Mouse (Mus musculus): Measurements from ENCODE around the gene Pex11b.
A peak's percentile ranks its signal among the peaks of the same experiment; 100 is the strongest.
"Not testable (repeated sequence)": the region's sequence is repeated elsewhere in the genome, so short reads cannot be mapped to it uniquely, and the experiment has no call there.

Pex11b gene

DNA sequence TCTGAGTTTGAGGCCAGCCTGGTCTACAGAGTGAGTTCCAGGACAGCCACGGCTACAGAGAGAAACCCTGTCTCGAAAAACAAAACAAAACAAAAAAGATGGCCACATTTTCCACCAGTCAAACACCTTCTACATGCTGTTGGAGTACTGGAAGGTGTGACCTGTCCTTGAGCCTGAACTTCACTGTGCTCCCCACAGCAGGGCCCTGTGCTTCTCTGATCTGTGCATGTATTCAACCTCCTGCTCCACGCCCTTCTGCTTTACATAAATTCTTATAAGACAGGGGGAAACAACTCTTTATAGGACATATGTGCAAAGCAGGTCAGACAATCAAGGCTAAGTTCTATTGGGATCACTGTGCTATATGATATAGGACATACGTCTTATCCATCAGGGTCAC is 12.0 kb upstream of the Pex11b start:
- no peak for DNase-seq (ENCODE audit: low spot score)

- peak; percentile 97 for DNase-seq (ENCODE audit: low spot score)
These were observed 5.2 kb upstream of the Pex11b start, which contains the start of gene Rbm8a for GRCm38 (mm10) chr3:96629729-96630600. Gene Rbm8a (plus strand): TSS chr3:96629933.

GRCm38 (mm10) chr3:96632058-96632457 is 3.1 kb upstream of the Pex11b start:
- no peak for DNase-seq (ENCODE audit: low spot score)

- no peak for DNase-seq (ENCODE audit: low spot score)
These were observed 1.2 kb upstream of the Pex11b start for GRCm38 (mm10) chr3:96634015-96634414.

DNA sequence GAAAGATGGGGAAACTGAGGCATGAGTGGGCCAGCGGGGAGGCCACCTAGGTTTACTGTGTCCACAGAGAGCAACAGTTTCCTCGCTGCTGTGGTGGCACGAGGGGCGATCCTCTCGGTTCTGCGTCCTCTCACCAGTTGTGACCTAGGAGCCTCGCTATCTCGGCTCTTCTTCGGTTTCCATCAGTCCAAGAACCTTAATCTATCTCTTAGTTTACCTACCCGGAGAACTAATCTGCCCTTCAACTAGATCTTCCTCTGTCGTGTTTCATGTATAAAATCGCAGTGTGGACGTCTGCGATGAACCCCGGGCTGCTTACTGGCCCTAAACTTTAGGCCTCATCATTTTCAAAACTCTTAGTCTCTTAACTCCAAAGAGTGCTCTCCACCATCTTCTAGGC is 730 bp downstream of the Pex11b start:
- DNase-seq (ENCODE audit: low spot score): no peak

DNA sequence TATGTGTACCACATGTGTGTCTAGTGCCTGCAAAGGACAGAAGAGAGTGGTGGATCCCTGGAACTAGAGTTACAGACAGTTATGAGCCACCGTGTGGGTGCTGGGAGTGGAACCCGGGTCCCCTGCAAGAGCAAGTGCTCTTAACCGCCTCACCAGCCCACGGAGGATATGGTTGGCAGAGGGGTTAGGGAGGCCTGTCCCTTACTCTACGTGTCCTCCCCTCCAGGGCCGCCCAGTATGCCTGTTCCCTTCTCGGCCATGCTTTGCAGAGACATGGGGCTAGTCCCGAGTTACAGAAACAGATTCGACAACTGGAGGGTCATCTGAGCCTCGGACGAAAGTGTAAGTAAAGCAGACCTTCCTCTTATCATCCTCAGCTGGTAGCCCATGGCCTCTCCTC is 1.3 kb downstream of the Pex11b start:
- DNase-seq (ENCODE audit: low spot score): no peak

- peak; percentile 71 for DNase-seq (ENCODE audit: low spot score)
These were observed 4.0 kb downstream of the Pex11b start for GRCm38 (mm10) chr3:96639219-96639618.

GRCm38 (mm10) chr3:96645018-96645649 is 10.0 kb downstream of the Pex11b start, which contains the start of gene Itga10:
Gene Itga10 (plus strand): TSS chr3:96645584.
- peak; percentile 33 for DNase-seq (ENCODE audit: low spot score)

- DNase-seq (ENCODE audit: low spot score): no peak
These were observed 12.2 kb downstream of the Pex11b start for GRCm38 (mm10) chr3:96647365-96647764.

DNA sequence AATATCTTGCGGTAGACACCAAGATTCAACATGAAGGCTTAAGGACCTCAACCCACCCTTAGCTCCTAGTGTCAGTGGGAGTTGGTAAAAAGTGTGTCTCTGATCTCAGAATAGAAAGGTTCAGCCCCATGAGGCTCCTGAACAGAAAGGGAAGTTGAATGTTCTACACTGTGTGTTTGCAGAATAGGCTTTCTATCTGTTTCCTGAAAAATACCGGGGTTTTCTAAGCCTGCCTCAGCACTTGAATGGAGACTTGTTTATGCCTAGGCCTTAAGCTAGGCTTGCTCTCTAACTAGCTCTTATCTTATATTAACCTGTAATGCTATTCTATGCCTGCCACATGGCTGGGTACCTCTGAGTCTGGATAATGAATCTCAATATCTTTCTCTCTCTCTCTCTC is 25.7 kb downstream of the Pex11b start:
- DNase-seq (ENCODE audit: low spot score): no peak

- DNase-seq (ENCODE audit: low spot score): no peak
These were observed 27.6 kb downstream of the Pex11b start for GRCm38 (mm10) chr3:96662731-96663316.

GRCm38 (mm10) chr3:96663432-96664239 is 28.5 kb downstream of the Pex11b start:
- peak; percentile 85 for DNase-seq (ENCODE audit: low spot score)

GRCm38 (mm10) chr3:96665732-96666363 is 30.7 kb downstream of the Pex11b start:
- not testable (repeated sequence) for DNase-seq (ENCODE audit: low spot score)

- no peak for DNase-seq (ENCODE audit: low spot score)
These were observed 31.7 kb downstream of the Pex11b start for GRCm38 (mm10) chr3:96666916-96667315.

GRCm38 (mm10) chr3:96667316-96667715 is 32.1 kb downstream of the Pex11b start:
- DNase-seq (ENCODE audit: low spot score): no peak

GRCm38 (mm10) chr3:96668424-96669067 is 33.4 kb downstream of the Pex11b start:
- no peak for DNase-seq (ENCODE audit: low spot score)

DNA sequence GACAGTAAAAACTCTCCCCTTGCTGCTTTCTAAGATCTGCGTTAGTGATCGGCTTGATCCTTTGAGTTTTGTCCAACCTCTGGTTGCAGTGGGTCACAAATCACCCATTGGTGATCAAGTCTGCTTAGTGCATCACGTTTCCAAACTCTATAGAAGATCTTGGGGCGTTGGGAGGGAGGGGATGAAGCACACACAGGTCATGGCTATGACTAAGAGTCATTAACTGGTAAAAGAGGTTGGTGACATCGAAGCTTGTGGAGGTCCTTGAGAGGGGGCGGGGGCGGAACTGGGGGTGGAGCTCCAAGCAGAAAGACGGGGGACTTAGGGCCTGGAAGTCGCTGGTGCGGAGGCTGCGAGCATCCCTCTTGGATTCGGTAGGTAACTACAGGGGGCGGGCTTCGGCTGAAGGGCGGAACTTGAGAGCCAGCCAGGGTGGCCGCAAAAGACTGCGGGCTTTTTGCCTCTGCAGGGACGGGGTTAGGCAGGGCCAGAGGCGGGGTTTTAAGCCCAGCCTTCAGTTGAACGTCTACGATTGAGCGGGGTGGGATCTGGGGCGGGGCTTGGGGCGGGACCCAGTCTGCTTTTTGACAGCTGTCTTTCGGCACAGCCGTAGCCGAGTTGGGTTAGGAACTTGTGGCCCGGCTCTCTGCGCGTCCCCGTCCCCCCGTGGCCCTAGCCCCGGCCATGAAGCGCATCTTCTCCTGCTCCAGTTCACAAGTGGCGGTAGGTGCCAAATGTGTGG is 34.7 kb downstream of the Pex11b start, which contains the start of gene Ankrd35:
Gene Ankrd35 (plus strand): TSS at position 405 of the 742 bp plus-strand sequence.
- peak; percentile 88 for DNase-seq (ENCODE audit: low spot score)

DNA sequence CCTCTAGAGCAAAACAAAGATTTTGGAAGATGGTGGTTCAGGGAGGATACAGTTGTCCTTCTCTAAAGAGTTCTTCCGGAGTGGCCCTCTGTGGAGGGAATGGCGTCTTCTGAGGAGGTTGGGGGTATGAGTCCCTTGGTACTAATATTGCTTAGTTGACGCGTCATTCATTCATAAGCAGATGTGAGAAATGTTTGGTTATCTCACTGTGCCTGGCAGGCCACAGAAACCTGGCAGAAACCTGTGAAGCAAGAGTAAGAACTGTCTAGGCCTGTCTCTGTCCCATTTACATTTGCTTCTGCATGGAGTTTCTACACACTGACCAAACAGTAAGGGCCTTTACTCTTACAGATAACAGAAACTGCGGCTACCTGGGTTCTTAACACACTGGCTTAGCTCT is 36.3 kb downstream of the Pex11b start:
- DNase-seq (ENCODE audit: low spot score): no peak

- DNase-seq (ENCODE audit: low spot score): no peak
These were observed 38.3 kb downstream of the Pex11b start for GRCm38 (mm10) chr3:96673514-96673913.

DNA sequence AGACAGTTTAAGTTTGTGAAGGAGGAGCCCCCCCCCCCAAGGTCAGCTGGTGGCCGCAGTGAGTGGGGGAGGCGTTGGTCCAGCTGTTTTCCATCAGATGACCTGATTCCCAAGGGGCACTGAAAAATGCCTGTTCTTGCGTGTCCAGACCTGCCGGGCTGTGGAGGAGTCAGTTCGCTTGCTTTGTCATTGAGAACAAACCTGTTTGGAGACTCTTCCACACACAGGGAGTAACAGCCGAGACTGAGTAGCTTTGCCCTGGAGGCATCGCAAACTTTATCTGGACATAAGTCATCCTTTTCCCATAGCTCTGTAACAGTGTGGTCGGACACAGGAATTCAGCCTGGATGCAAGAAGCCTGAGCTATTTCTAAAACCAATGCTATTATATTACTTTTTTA is 39.3 kb downstream of the Pex11b start:
- DNase-seq (ENCODE audit: low spot score): no peak

Data from lung, postnatal 25 days (tissue).